Comparison of ENCODE assay signal across 21 mouse cellular contexts in genomic region chr12:13622150-13622822, GRCm38 (mm10).
DNase-seq lines count a peak whose midpoint lies in the region; ATAC-seq lines count a peak whose summit lies in the region.
"Had no signal": no experiment of that assay in that cellular context is flagged by ENCODE, and none has a peak within 500 bp of the region (broad histone marks: within the 10 kb centered on the region; RNA-seq: fewer than 3 reads in every experiment).

No protein-coding gene starts in this region.

- H3K27ac ChIP-seq in hindbrain, embryonic 13.5 days = no peak overlapping the region
- no peak overlapping the region for H3K27ac ChIP-seq in hindbrain, embryonic 11.5 days (ENCODE audit: low read depth, low read length)
- no peak overlapping the region for H3K27ac ChIP-seq in liver, embryonic 16.5 days (ENCODE audit: low read length)
- H3K27ac ChIP-seq in liver, embryonic 11.5 days (ENCODE audit: low read depth, low read length) = no peak overlapping the region
- no peak overlapping the region for H3K27ac ChIP-seq in neural tube, embryonic 12.5 days
- H3K27ac ChIP-seq in neural tube, embryonic 15.5 days (replicated peaks) = no peak overlapping the region
- H3K27ac ChIP-seq: embryonic facial prominence, embryonic 15.5 days; forebrain, embryonic 10.5 days; forebrain, embryonic 15.5 days; heart, embryonic 15.5 days had no signal

- no peak overlapping the region for H3K9ac ChIP-seq in hindbrain, embryonic 13.5 days
- H3K9ac ChIP-seq in hindbrain, embryonic 11.5 days (ENCODE audit: low read depth, low read length) = no peak overlapping the region
- H3K9ac ChIP-seq in liver, embryonic 16.5 days (ENCODE audit: low read depth, low read length) = no peak overlapping the region
- no peak overlapping the region for H3K9ac ChIP-seq in liver, embryonic 11.5 days (ENCODE audit: low read depth, low read length)
- H3K9ac ChIP-seq in neural tube, embryonic 12.5 days = no peak overlapping the region
- no peak overlapping the region for H3K9ac ChIP-seq in neural tube, embryonic 15.5 days (replicated peaks)
- H3K9ac ChIP-seq: embryonic facial prominence, embryonic 15.5 days; forebrain, embryonic 15.5 days; heart, embryonic 15.5 days had no signal

- no peak overlapping the region for H3K4me2 ChIP-seq in hindbrain, embryonic 13.5 days
- H3K4me2 ChIP-seq in hindbrain, embryonic 11.5 days (replicated peaks; ENCODE audit: low read depth, low read length) = no peak overlapping the region
- H3K4me2 ChIP-seq in liver, embryonic 16.5 days (ENCODE audit: low read depth, low read length) = no peak overlapping the region
- H3K4me2 ChIP-seq in liver, embryonic 11.5 days = no peak overlapping the region
- H3K4me2 ChIP-seq in neural tube, embryonic 12.5 days (replicated peaks) = no peak overlapping the region
- no peak overlapping the region for H3K4me2 ChIP-seq in neural tube, embryonic 15.5 days
- H3K4me2 ChIP-seq: embryonic facial prominence, embryonic 15.5 days; forebrain, embryonic 15.5 days; heart, embryonic 11.5 days; heart, embryonic 15.5 days had no signal

- ATAC-seq in hindbrain, embryonic 13.5 days (ENCODE audit: low FRiP score) = 0 out of 2 replicates have a peak, but pooled peaks have one; percentile 43
- ATAC-seq in hindbrain, embryonic 11.5 days (ENCODE audit: low FRiP score) = no peak
- peak; percentile 43; the same call in 1 of the 2 replicates for ATAC-seq in liver, embryonic 16.5 days (ENCODE audit: low read depth)
- ATAC-seq in liver, embryonic 11.5 days (replicated peaks; ENCODE audit: low FRiP score) = no peak
- ATAC-seq in neural tube, embryonic 12.5 days (ENCODE audit: low FRiP score, low read depth) = 0 out of 2 replicates have a peak, but pooled peaks have one; percentile 44
- no peak for ATAC-seq in neural tube, embryonic 15.5 days (ENCODE audit: low FRiP score)
- ATAC-seq: forebrain, embryonic 15.5 days had no signal

- H3K9me3 ChIP-seq in hindbrain, embryonic 13.5 days = no peaks in the 10 kb centered on the region
- H3K9me3 ChIP-seq in hindbrain, embryonic 11.5 days (ENCODE audit: control insufficient read depth, low read length) = no peaks in the 10 kb centered on the region
- no peaks in the 10 kb centered on the region for H3K9me3 ChIP-seq in liver, embryonic 16.5 days (replicated peaks; ENCODE audit: control insufficient read depth, low read length)
- no peaks in the 10 kb centered on the region for H3K9me3 ChIP-seq in liver, embryonic 11.5 days (ENCODE audit: control insufficient read depth, low read length)
- H3K9me3 ChIP-seq in neural tube, embryonic 12.5 days = no peaks in the 10 kb centered on the region
- H3K9me3 ChIP-seq in neural tube, embryonic 15.5 days (replicated peaks) = no peaks in the 10 kb centered on the region
- H3K9me3 ChIP-seq: embryonic facial prominence, embryonic 15.5 days; forebrain, embryonic 10.5 days; forebrain, embryonic 15.5 days; heart, embryonic 15.5 days had no signal

- 87% methylated on average over 15 of the region's 15 CpGs for WGBS in hindbrain, embryonic 13.5 days
- whole genome bisulfite sequencing in hindbrain, embryonic 11.5 days = 87% methylated on average over 15 of the region's 15 CpGs
- 66% methylated on average over 15 of the region's 15 CpGs for WGBS in liver, embryonic 16.5 days (ENCODE audit: insufficient replicate concordance)
- WGBS in liver, embryonic 11.5 days = 74% methylated on average over 15 of the region's 15 CpGs
- WGBS in neural tube, embryonic 12.5 days = 89% methylated on average over 15 of the region's 15 CpGs
- WGBS in neural tube, embryonic 15.5 days = 84% methylated on average over 15 of the region's 15 CpGs

- peaks cover 3% of the 10 kb centered on the region; the same call in 1 of the 2 replicates for H3K4me1 ChIP-seq in hindbrain, embryonic 13.5 days (replicated peaks)
- 0 out of 2 replicates have a peak, but pooled peaks cover 2% of the 10 kb centered on the region for H3K4me1 ChIP-seq in hindbrain, embryonic 11.5 days (replicated peaks; ENCODE audit: control insufficient read depth, insufficient read depth, low read length)
- H3K4me1 ChIP-seq in liver, embryonic 16.5 days (ENCODE audit: control insufficient read depth, low read depth, low read length) = no peaks in the 10 kb centered on the region; the same call in 1 of the 2 replicates
- H3K4me1 ChIP-seq in liver, embryonic 11.5 days (replicated peaks; ENCODE audit: control insufficient read depth, insufficient read depth, low read length) = no peaks in the 10 kb centered on the region
- peaks cover 6% of the 10 kb centered on the region; the same call in 1 of the 2 replicates for H3K4me1 ChIP-seq in neural tube, embryonic 12.5 days
- 0 out of 2 replicates have a peak, but pooled peaks cover 2% of the 10 kb centered on the region for H3K4me1 ChIP-seq in neural tube, embryonic 15.5 days
- H3K4me1 ChIP-seq: embryonic facial prominence, embryonic 15.5 days; heart, embryonic 15.5 days had no signal

- H3K27me3 ChIP-seq in hindbrain, embryonic 13.5 days = no peaks in the 10 kb centered on the region
- no peaks in the 10 kb centered on the region for H3K27me3 ChIP-seq in hindbrain, embryonic 11.5 days (ENCODE audit: control insufficient read depth, insufficient read depth, low read length)
- no peaks in the 10 kb centered on the region for H3K27me3 ChIP-seq in liver, embryonic 16.5 days (ENCODE audit: control insufficient read depth, insufficient read depth, low read depth, low read length)
- no peaks in the 10 kb centered on the region for H3K27me3 ChIP-seq in liver, embryonic 11.5 days (replicated peaks; ENCODE audit: control insufficient read depth, insufficient read depth, low read length)
- no peaks in the 10 kb centered on the region for H3K27me3 ChIP-seq in neural tube, embryonic 12.5 days (replicated peaks)
- no peaks in the 10 kb centered on the region for H3K27me3 ChIP-seq in neural tube, embryonic 15.5 days (replicated peaks)
- H3K27me3 ChIP-seq: embryonic facial prominence, embryonic 15.5 days; forebrain, embryonic 15.5 days; heart, embryonic 15.5 days had no signal

- H3K4me3 ChIP-seq in hindbrain, embryonic 13.5 days = no peak overlapping the region
- H3K4me3 ChIP-seq in hindbrain, embryonic 11.5 days (ENCODE audit: low read depth, low read length) = no peak overlapping the region
- H3K4me3 ChIP-seq in liver, embryonic 16.5 days (ENCODE audit: low read depth, low read length) = no peak overlapping the region
- H3K4me3 ChIP-seq in liver, embryonic 11.5 days (ENCODE audit: low read depth, low read length) = no peak overlapping the region
- no peak overlapping the region for H3K4me3 ChIP-seq in neural tube, embryonic 12.5 days
- H3K4me3 ChIP-seq in neural tube, embryonic 15.5 days (replicated peaks) = no peak overlapping the region
- H3K4me3 ChIP-seq: embryonic facial prominence, embryonic 15.5 days; erythroblast, embryonic 14.5 days; forebrain, embryonic 10.5 days; forebrain, embryonic 15.5 days; heart, embryonic 15.5 days had no signal

- H3K36me3 ChIP-seq in hindbrain, embryonic 13.5 days = no peaks in the 10 kb centered on the region
- no peaks in the 10 kb centered on the region for H3K36me3 ChIP-seq in hindbrain, embryonic 11.5 days (ENCODE audit: control insufficient read depth, insufficient read depth, low read length)
- no peaks in the 10 kb centered on the region for H3K36me3 ChIP-seq in liver, embryonic 16.5 days (ENCODE audit: control insufficient read depth, insufficient read depth)
- H3K36me3 ChIP-seq in liver, embryonic 11.5 days (ENCODE audit: control insufficient read depth, insufficient read depth, low read length) = no peaks in the 10 kb centered on the region
- no peaks in the 10 kb centered on the region for H3K36me3 ChIP-seq in neural tube, embryonic 12.5 days
- no peaks in the 10 kb centered on the region for H3K36me3 ChIP-seq in neural tube, embryonic 15.5 days
- H3K36me3 ChIP-seq: embryonic facial prominence, embryonic 15.5 days; forebrain, embryonic 10.5 days; forebrain, embryonic 15.5 days; heart, embryonic 15.5 days had no signal

- DNase-seq in hindbrain, embryonic 11.5 days (ENCODE audit: low spot score) = no peak
- DNase-seq in liver, embryonic 11.5 days (ENCODE audit: low spot score) = no peak
- DNase-seq in kidney, adult 18-20 months = no peak
- DNase-seq: adrenal gland, postnatal 10 days; cerebellum, adult 11 months; cerebellum, adult 8-10 months; cerebellum, postnatal 14 days; embryo, embryonic 11 days; gastrocnemius, postnatal 36 days; heart, adult 18-20 months; heart, postnatal 14 days had no signal

Comparison
In these comparisons a context has a peak if more than half of its experiments do, and no peak if none do; other contexts are left out.
1. ATAC-seq: peak in hindbrain, embryonic 13.5 days (single experiment), liver, embryonic 16.5 days (single experiment) and neural tube, embryonic 12.5 days (single experiment); none in hindbrain, embryonic 11.5 days (single experiment), liver, embryonic 11.5 days (single experiment) and neural tube, embryonic 15.5 days (single experiment).